Mouse (Mus musculus): ENCODE data around the gene Yap1.

DNA sequence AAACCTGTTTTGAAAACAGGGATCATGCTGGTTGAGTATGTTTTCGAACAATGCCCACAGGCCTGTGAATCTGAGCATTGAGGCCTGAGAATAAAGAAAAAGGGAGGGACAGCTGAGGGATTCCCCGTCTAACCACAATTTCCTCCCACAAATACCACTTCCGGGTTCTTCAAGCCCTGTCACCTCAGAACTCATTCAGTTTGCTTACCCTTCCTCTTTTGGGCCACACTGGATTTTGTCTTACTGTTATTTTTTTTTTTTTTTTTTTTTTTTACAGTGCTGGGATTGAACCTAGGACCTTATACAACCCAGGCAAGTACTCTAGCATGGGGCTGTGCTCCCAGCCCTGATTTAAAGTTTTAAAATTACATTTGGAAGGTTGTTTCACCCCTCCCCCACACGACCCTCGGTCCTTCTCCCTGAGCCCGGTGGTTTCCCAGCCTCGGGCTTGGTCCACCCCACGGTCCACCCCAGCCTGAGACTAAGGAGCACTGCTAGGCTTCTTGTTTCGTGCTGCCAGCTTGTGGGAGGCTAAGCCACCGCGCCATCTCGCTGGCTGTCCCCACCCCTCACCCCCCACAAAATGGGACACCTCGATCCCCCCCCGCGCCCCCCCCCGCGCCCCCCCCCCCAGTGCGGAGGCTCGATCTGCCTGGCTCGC is 13.0 kb upstream of the Yap1 start:
- TF ChIP-seq POLR2A (IDR thresholded peaks at IDR 0.05; ENCODE audit: extremely low read depth, insufficient read depth, low read length) (no peak), CTCF (IDR thresholded peaks at IDR 0.05; ENCODE audit: low read depth, low read length) (no peak)

Measured in liver, adult 2 months (tissue).